Mouse (Mus musculus) bone marrow, adult 2 months (tissue): ENCODE results near the gene Teddm1a.

Experiments used
- CTCF ChIP-seq: fragments of 200-500 bp; IDR thresholded peaks from 2 replicates; pipeline ENCODE4 v1.5.1; 2011; ENCODE audit warnings: low read length, control low read depth; ENCODE audit not compliant: control insufficient read depth, insufficient read depth
- POLR2A ChIP-seq: fragments of 200-500 bp; IDR thresholded peaks from 2 replicates; pipeline ENCODE4 v1.6.1; 2011; ENCODE audit warnings: low read depth, mild to moderate bottlenecking, control low read depth, low read length, borderline replicate concordance; ENCODE audit not compliant: control insufficient read depth

GRCm38 (mm10) chr1:153921642-153922041 lies 30.1 kb downstream of the Teddm1a start:
- TF ChIP-seq CTCF (no peak), POLR2A (no peak)
